Mouse (Mus musculus) 3T3-L1 (cell line): ENCODE results near the gene Ppp5c.
A peak's percentile ranks its signal among the peaks of the same experiment; 100 is the strongest.

ENCODE experiments used
- DNase-seq: peaks from one replicate; pipeline ENCODE4 v3.0.0-alpha.2; 2015; ENCODE audit warnings: low read depth, low spot score

The Ppp5c gene

GRCm38 (mm10) chr7:16982859-16983568, 44.7 kb downstream of the Ppp5c start, which contains the start of gene Gm42372:
Gene Gm42372 (plus strand): TSS chr7:16983086.
- no peak for DNase-seq

GRCm38 (mm10) chr7:16980348-16980747, 47.4 kb downstream of the Ppp5c start:
- DNase-seq = peak; percentile 15

DNA sequence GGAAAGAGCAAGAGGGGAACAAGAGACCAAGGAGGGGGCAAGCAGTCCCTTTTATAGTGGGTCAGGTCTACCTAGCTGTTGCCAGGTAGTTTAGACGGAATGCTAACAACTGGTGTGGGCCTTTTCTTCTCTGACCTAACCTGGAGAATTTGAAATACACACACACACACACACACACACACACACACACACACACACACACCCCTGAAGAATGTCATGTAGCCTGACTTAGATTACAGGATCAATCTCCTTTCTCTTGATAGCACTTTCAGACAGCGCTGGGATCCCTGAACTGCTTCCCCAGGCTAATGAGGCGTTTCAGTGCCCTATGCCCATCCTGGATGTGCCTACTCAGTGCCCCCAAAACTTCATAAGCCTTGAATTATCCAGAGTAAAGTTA, 49.1 kb downstream of the Ppp5c start:
- no peak for DNase-seq

- no peak for DNase-seq
Observed at GRCm38 (mm10) chr7:16978173-16978572, 49.6 kb downstream of the Ppp5c start.

- DNase-seq = no peak
Observed at GRCm38 (mm10) chr7:16976298-16976697, 51.4 kb downstream of the Ppp5c start.

DNA sequence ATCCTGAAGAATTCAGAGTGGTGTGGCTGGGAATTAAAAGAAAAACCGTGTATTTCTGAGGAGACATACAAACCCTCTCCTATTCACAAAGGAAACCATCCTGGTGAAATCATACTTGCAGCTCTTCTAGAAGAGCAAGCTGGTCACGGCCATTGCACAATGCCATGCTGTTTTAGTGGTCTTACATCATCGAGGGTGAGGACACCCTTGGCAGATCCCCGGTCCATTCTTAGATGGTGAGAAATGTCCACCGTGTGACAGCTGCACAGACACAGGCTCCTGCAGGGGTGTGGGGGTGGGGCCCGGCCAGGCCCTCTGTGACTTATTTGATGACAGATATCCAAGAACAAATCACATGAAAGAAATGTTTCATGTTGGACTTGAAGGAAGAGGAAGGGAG, 53.7 kb downstream of the Ppp5c start:
- DNase-seq = peak; percentile 24

- no peak for DNase-seq
Observed at GRCm38 (mm10) chr7:16971160-16971559, 56.6 kb downstream of the Ppp5c start.

- DNase-seq = no peak
Observed at GRCm38 (mm10) chr7:16968414-16968813, 59.3 kb downstream of the Ppp5c start.

- no peak for DNase-seq
Observed at GRCm38 (mm10) chr7:16961678-16962077, 66.0 kb downstream of the Ppp5c start.

DNA sequence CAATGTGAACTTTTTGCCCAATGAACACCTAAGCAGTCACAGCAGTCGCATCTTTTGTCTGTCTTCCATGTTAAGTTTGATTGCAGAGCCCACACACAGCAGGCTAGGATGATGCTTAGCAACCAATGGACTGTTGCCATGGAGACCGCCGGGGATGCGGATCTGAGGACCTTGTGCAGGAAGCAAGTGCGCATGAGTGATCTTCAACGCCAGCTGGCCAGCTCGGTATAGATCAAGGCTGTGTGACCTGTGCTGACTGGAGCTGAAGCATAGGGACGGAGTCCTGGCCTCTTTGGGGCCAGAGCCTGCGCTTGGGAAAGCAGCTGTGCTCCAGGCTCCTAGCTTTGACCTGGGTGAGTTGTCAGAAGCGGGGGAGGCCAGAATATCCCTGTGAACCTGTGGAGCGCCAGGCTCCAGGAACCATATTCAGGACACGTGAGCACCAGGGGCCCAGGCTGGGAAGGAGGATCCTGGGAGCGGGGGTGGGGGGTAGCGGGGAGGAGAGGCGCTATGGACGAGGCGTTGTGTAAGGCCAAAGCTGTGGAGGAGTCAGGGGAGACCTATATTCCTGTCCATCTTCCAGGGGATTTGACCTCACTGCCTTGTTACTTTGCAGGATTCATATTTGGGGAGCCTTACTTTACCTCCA, 68.1 kb downstream of the Ppp5c start, which contains the start of gene Pnmal1:
TSS of gene Pnmal1 (plus strand) at position 141 of the 649 bp plus-strand sequence.
- no peak for DNase-seq

DNA sequence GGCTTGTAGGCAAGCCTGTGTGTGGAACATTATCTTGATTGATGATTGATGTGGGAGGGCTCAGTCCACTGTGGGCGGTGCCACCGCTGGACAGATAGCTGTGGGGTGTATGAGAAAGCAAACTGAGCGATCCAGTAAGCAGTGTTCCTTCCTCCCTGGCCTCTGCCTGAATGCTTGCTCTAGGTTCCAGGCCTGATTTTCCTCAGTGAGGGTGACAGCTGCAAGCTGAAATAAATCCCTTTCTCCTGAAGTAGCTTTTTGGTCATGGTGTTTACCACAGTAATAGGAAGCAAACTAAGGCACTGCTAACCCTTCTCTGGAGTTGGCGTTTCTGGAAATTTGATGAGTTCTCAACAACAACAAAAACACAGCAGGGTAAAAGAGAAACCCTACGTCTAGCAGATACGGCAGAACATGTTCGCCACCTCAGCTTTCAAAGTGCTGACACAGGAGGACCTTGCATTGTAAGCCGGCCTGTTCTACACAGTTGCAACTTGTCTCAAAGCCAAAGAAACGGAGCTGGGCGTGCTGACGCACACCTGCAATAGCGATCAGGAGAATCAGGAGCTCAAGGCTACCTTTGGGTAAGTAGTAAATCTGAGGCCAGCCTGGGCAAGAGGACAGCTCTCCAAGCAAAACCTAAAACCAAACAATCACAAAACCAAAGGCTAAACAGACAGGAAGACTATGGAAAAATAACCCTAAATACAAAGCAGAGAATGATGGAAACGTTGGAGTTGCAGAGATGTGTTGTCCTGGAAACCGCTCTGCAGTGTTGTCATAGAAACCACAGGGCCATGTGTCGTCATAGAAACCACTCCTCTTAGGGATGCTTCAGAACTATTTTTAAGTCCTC, 71.1 kb downstream of the Ppp5c start:
- DNase-seq = no peak

DNA sequence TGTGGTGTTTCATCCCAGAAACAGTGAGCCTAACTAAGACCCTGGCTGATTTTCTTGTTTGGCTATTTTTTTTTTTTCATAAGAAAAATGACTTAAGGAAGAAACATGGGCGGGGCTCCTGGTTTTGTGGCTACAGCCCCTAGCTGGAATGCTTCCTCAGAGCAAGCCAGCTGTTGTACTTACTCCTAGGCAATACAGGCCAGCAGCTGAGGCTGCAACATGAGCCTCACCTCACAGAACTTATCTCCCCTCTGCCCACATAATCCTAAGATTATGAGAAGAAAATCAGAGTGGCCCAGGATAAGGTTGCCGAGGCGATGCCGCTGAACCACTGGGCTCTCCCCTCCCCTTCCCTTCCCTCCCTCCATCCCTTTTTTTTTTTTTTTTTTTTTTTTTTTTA, 72.0 kb downstream of the Ppp5c start:
- no peak for DNase-seq
